Mouse (Mus musculus): ENCODE data around the gene Entpd2. TPM values are rescaled to one million over a fixed set of nuclear protein-coding genes. Genes with fewer than 3 reads are reported as not detected.

Gene Entpd2
- polyA plus RNA-seq, 1 experiment from 2014 or later = not detected

- Histone ChIP-seq H3K4me1 (replicated peaks; ENCODE audit: control insufficient read depth, insufficient read depth, low read length) (no peaks in the 10 kb centered on the region), H3K27ac (ENCODE audit: low read depth, low read length) (no peak within 1 kb of the TSS), H3K36me3 (ENCODE audit: control insufficient read depth, insufficient read depth, low read length) (no peaks in the 10 kb centered on the region), H3K9ac (ENCODE audit: low read length) (no peak within 1 kb of the TSS), H3K4me3 (ENCODE audit: low read depth, low read length) (no peak within 1 kb of the TSS), H3K9me3 (ENCODE audit: control insufficient read depth, low read length) (no peaks in the 10 kb centered on the region), H3K27me3 (ENCODE audit: control insufficient read depth, insufficient read depth, low read length) (no peaks in the 10 kb centered on the region), H3K4me2 (ENCODE audit: low read depth, low read length, severe bottlenecking) (no peak within 1 kb of the TSS)
- WGBS = 69% methylated on average over 17 of the region's 17 CpGs
- ATAC-seq (replicated peaks; ENCODE audit: low FRiP score) (no peak), DNase-seq (ENCODE audit: low spot score) (no peak)
Observed at GRCm38 (mm10) chr2:25422587-25423410, 27.1 kb downstream of the Entpd2 start, which contains the start of gene Fut7. Gene Fut7, plus strand, starts transcription at chr2:25423267.

- H3K9me3 ChIP-seq (ENCODE audit: control insufficient read depth, low read length) = no peaks in the 10 kb centered on the region
- no peak for ATAC-seq (replicated peaks; ENCODE audit: low FRiP score)
- H3K9ac ChIP-seq (ENCODE audit: low read length) = no peak overlapping the region
- H3K4me3 ChIP-seq (ENCODE audit: low read depth, low read length) = no peak overlapping the region
- 0 out of 2 replicates have a peak, but pooled peaks cover 3% of the 10 kb centered on the region for H3K4me1 ChIP-seq (replicated peaks; ENCODE audit: control insufficient read depth, insufficient read depth, low read length)
- WGBS = 81% methylated on average over 1 of the region's 1 CpGs
- H3K36me3 ChIP-seq (ENCODE audit: control insufficient read depth, insufficient read depth, low read length) = no peaks in the 10 kb centered on the region
- H3K4me2 ChIP-seq (ENCODE audit: low read depth, low read length, severe bottlenecking) = no peak overlapping the region
- DNase-seq (ENCODE audit: low spot score) = no peak
- no peaks in the 10 kb centered on the region for H3K27me3 ChIP-seq (ENCODE audit: control insufficient read depth, insufficient read depth, low read length)
- no peak overlapping the region for H3K27ac ChIP-seq (ENCODE audit: low read depth, low read length)
Observed at GRCm38 (mm10) chr2:25423626-25424025, 28.0 kb downstream of the Entpd2 start.

- H3K27me3 ChIP-seq (ENCODE audit: control insufficient read depth, insufficient read depth, low read length) = no peaks in the 10 kb centered on the region; the same call in 1 of the 2 replicates
- no peak for ATAC-seq (replicated peaks; ENCODE audit: low FRiP score)
Observed at GRCm38 (mm10) chr2:25425481-25425880, 29.8 kb downstream of the Entpd2 start.

GRCm38 (mm10) chr2:25426721-25427191 lies 31.1 kb downstream of the Entpd2 start:
- Histone ChIP-seq H3K27ac (ENCODE audit: low read depth, low read length) (no peak overlapping the region), H3K9me3 (ENCODE audit: control insufficient read depth, low read length) (no peaks in the 10 kb centered on the region), H3K9ac (ENCODE audit: low read length) (no peak overlapping the region), H3K36me3 (ENCODE audit: control insufficient read depth, insufficient read depth, low read length) (no peaks in the 10 kb centered on the region), H3K4me2 (ENCODE audit: low read depth, low read length, severe bottlenecking) (no peak overlapping the region), H3K4me1 (replicated peaks; ENCODE audit: control insufficient read depth, insufficient read depth, low read length) (0 out of 2 replicates have a peak, but pooled peaks cover 6% of the 10 kb centered on the region), H3K4me3 (ENCODE audit: low read depth, low read length) (no peak overlapping the region), H3K27me3 (ENCODE audit: control insufficient read depth, insufficient read depth, low read length) (no peaks in the 10 kb centered on the region; the same call in 1 of the 2 replicates)
- ATAC-seq (replicated peaks; ENCODE audit: low FRiP score) = no peak
- 29% methylated on average over 5 of the region's 5 CpGs for WGBS
- peak; percentile 91 for DNase-seq (ENCODE audit: low spot score)

More at GRCm38 (mm10) chr2:25425481-25425880, 29.8 kb downstream of the Entpd2 start:
- WGBS = 54% methylated on average over 27 of the region's 27 CpGs
- 0 out of 2 replicates have a peak, but pooled peaks cover 3% of the 10 kb centered on the region for H3K4me1 ChIP-seq (replicated peaks; ENCODE audit: control insufficient read depth, insufficient read depth, low read length)
- no peak overlapping the region for H3K4me2 ChIP-seq (ENCODE audit: low read depth, low read length, severe bottlenecking)
- no peak for DNase-seq (ENCODE audit: low spot score)
- no peak overlapping the region for H3K4me3 ChIP-seq (ENCODE audit: low read depth, low read length)
- H3K9ac ChIP-seq (ENCODE audit: low read length) = no peak overlapping the region
- H3K36me3 ChIP-seq (ENCODE audit: control insufficient read depth, insufficient read depth, low read length) = no peaks in the 10 kb centered on the region
- H3K9me3 ChIP-seq (ENCODE audit: control insufficient read depth, low read length) = no peaks in the 10 kb centered on the region
- H3K27ac ChIP-seq (ENCODE audit: low read depth, low read length) = no peak overlapping the region

- no peaks in the 10 kb centered on the region for H3K9me3 ChIP-seq (ENCODE audit: control insufficient read depth, low read length)
- H3K27me3 ChIP-seq (ENCODE audit: control insufficient read depth, insufficient read depth, low read length) = no peaks in the 10 kb centered on the region; the same call in 1 of the 2 replicates
- no peak overlapping the region for H3K4me3 ChIP-seq (ENCODE audit: low read depth, low read length)
- H3K9ac ChIP-seq (ENCODE audit: low read length) = no peak overlapping the region
- no peak overlapping the region for H3K27ac ChIP-seq (ENCODE audit: low read depth, low read length)
- WGBS = 91% methylated on average over 5 of the region's 5 CpGs
- H3K36me3 ChIP-seq (ENCODE audit: control insufficient read depth, insufficient read depth, low read length) = no peaks in the 10 kb centered on the region
- H3K4me1 ChIP-seq (replicated peaks; ENCODE audit: control insufficient read depth, insufficient read depth, low read length) = 0 out of 2 replicates have a peak, but pooled peaks cover 6% of the 10 kb centered on the region
- ATAC-seq (replicated peaks; ENCODE audit: low FRiP score) = no peak
- H3K4me2 ChIP-seq (ENCODE audit: low read depth, low read length, severe bottlenecking) = no peak overlapping the region
- DNase-seq (ENCODE audit: low spot score) = no peak
Observed at GRCm38 (mm10) chr2:25427256-25427655, 31.6 kb downstream of the Entpd2 start.

- H3K9me3 ChIP-seq (ENCODE audit: control insufficient read depth, low read length) = no peaks in the 10 kb centered on the region
- DNase-seq (ENCODE audit: low spot score) (peak; percentile 98), ATAC-seq (replicated peaks; ENCODE audit: low FRiP score) (peak; percentile 90)
- no peaks in the 10 kb centered on the region for H3K36me3 ChIP-seq (ENCODE audit: control insufficient read depth, insufficient read depth, low read length)
- H3K4me3 ChIP-seq (ENCODE audit: low read depth, low read length) = peak within 1 kb of the TSS; percentile 75
- no peaks in the 10 kb centered on the region; the same call in 1 of the 2 replicates for H3K27me3 ChIP-seq (ENCODE audit: control insufficient read depth, insufficient read depth, low read length)
- H3K4me2 ChIP-seq (ENCODE audit: low read depth, low read length, severe bottlenecking) = peak within 1 kb of the TSS; percentile 79
- H3K4me1 ChIP-seq (replicated peaks; ENCODE audit: control insufficient read depth, insufficient read depth, low read length) = 0 out of 2 replicates have a peak, but pooled peaks cover 6% of the 10 kb centered on the region
- WGBS = under 1% methylated on average over 89 of the region's 89 CpGs
- H3K27ac ChIP-seq (ENCODE audit: low read depth, low read length) = peak within 1 kb of the TSS; percentile 53; the same call in 1 of the 2 replicates
- peak within 1 kb of the TSS; percentile 82 for H3K9ac ChIP-seq (ENCODE audit: low read length)
Observed at GRCm38 (mm10) chr2:25428442-25429236, 33.0 kb downstream of the Entpd2 start, which contains the start of gene Abca2. Gene Abca2, plus strand, starts transcription at chr2:25428703.

GRCm38 (mm10) chr2:25429435-25430180 lies 33.9 kb downstream of the Entpd2 start:
- Histone ChIP-seq H3K4me2 (ENCODE audit: low read depth, low read length, severe bottlenecking) (peak overlapping the region; percentile 79), H3K27me3 (ENCODE audit: control insufficient read depth, insufficient read depth, low read length) (no peaks in the 10 kb centered on the region; the same call in 1 of the 2 replicates), H3K4me1 (replicated peaks; ENCODE audit: control insufficient read depth, insufficient read depth, low read length) (0 out of 2 replicates have a peak, but pooled peaks cover 6% of the 10 kb centered on the region), H3K9ac (ENCODE audit: low read length) (peak overlapping the region; percentile 82), H3K4me3 (ENCODE audit: low read depth, low read length) (peak overlapping the region; percentile 75), H3K27ac (ENCODE audit: low read depth, low read length) (no peak overlapping the region), H3K36me3 (ENCODE audit: control insufficient read depth, insufficient read depth, low read length) (no peaks in the 10 kb centered on the region), H3K9me3 (ENCODE audit: control insufficient read depth, low read length) (no peaks in the 10 kb centered on the region)
- 73% methylated on average over 5 of the region's 5 CpGs for WGBS
- DNase-seq (ENCODE audit: low spot score) = no peak
- ATAC-seq (replicated peaks; ENCODE audit: low FRiP score) = no peak
